Mouse (Mus musculus): Measurements from ENCODE around the gene Zer1.
"Not testable (repeated sequence)": the region's sequence is repeated elsewhere in the genome, so short reads cannot be mapped to it uniquely, and the experiment has no call there.

Gene Zer1

DNA sequence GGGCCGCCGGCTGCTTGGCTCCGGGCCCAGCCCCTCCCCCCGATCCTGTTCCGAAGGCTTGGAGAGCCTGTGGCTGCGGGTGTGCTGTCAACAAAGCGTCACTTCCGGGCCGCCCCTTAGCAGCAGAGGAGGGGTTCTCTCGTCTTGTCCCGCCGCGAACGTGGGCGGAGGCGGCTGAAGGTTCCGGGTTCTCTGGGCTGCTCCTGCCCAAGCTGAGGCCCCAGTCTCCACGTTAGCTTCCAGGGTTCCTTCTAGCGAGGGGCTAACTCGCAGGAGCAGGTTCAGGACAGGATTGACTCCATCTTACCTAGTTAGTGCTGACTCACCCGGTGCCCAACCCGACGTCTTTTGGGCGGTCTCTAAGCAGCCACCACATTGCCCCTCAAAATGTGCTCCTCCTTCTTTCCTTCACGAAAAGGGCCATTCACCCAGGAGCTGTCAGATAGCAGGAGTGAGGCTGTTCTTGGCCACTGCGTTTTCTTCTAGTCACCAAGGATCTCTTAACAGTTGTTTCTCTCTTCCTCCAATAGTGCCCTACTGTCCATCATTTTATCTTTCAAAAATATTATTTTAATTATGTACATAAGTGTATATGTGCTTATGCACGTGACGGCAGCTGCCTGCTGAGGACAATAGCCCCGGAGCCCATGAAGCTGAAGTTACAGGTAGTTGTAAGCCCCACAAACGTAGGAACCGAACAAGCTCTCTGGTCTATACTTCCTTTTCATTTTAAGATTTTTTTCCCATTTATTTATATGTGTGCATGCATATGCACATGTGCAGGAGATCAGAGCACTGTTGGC is at the start of gene Zer1:
Gene Zer1, minus strand, starts transcription at position 114 of the 803 bp plus-strand sequence.
- peak; percentile 87 to 94 for DNase-seq (ENCODE audit: low spot score in 2 of 2)

DNA sequence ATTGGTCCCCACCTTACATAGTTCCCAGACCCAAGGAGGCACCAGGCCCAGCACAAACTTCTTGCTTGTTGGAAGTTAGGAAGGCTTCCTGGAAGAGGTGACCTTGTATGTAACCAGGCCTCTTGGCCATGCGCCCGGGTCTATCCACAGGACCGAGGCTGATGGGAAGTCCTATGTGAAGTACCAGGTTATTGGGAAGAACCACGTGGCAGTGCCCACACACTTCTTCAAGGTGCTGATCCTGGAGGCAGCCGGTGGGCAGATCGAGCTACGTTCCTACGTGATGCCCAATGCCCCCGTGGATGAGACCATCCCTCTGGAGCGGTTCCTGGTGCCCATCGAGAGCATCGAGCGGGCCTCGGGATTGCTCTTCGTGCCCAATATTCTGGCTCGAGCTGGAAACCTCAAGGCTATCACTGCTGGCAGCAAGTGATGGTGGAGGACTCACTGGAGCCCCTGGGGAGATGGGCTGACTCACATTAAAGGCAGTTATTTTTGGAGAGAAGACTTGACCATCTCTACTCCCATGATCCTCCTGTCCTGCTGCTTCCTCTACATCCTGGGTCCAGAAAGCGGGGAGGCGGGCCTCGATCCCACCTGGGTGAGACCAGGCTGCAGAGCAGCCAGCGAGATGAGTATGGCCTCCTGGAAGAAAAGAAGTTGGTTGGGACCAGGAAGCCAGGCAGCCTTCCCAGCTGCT is 49.3 kb upstream of the Zer1 start:
- no peak for DNase-seq (ENCODE audit: low spot score in 2 of 2)

DNA sequence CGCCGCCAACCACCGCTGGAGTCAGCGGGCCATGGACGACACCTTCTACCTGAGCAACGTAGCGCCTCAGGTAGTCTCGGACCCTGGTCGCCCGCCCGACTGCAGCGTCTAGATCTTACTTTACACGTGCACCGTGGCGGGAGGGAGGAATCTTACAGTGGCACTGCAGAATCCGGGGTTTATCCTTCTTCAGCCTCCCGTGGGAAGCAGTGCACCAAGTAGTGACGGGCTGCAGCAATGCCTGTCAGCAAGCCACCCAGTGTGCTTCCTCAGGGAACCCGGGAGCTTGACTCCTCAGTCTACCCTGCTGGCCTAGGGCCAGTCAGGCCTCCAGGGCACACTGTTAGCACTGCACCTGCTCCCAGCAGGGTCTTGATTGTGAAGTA is 47.6 kb upstream of the Zer1 start:
- no peak for DNase-seq (ENCODE audit: low spot score in 2 of 2)

DNA sequence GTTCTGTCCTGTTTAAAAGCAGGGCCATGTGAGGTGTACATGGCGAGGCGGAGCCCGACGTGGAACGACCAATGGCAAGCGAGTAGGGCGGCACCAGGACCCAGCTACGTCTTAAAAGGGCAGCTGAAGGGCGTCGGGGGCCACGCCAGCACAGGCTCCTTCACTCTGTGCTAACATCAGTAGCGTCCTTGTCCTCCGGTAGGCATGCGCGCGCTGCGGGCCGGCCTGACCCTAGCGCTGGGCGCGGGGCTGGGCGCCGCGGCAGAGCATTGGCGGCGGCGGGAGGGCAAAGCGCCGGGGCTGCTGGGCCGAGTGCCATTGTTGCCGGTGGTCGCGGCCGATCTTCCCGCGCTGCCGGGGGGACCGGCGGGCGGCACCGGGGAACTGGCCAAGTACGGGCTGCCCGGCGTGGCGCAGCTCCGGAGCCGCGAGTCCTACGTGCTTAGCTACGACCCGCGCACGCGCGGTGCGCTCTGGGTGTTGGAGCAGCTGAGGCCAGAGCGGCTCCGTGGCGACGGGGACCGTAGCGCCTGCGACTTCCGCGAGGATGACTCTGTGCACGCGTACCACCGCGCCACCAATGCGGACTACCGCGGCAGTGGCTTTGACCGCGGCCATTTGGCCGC is 47.1 kb upstream of the Zer1 start, which contains the start of gene Endog:
Gene Endog, plus strand, starts transcription at position 123 of the 626 bp plus-strand sequence.
- peak; percentile 85 to 90 for DNase-seq (ENCODE audit: low spot score in 2 of 2)

DNA sequence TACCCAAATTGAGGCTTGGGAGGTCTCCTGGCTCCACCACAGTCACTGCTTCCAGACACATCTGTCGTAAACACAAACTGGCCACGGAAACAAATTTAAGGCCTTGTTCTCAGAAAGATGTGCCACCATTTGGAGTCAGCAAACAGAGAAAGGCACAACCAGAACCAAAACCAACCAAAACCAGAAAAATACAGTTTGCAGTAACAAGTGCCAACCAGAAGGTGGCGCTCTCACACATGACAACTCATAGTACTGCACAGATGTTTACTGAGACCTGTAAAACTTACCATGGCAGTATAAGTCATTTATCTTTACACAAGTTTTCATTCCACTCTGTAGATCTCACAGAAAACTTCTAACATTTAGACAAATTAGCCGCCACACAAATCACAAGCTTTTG is 42.3 kb upstream of the Zer1 start:
- DNase-seq (ENCODE audit: low spot score in 2 of 2), result no peak

DNA sequence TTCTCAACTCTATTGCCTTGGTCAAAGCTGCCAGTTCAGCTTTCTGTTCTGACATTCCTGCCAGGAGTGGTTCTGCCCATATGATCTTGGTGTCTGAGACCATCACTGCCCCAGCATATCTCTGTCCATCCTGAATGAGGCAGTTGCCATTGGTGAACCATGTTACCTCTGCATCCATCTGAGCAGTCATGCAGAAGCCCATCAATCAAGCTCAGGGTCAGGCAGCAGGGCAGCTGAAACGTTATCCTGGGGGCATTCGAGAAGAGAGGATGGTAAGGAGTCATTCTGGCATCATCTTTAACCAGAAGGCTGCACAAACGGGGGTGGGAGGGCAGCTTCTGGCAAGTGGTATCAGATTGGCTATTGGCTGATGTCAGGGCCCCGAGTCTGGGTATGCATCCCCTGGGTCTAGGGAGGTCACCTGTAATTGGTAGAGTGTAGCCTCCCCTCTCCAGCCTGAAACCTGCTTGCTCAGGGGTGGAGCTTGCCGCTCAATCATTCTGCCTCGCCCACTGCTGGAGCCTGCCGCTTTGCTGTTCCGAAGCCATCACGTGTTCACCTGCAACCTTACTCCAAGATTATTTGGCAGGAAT is 40.1 kb upstream of the Zer1 start:
- DNase-seq (ENCODE audit: low spot score in 2 of 2), result no peak

DNA sequence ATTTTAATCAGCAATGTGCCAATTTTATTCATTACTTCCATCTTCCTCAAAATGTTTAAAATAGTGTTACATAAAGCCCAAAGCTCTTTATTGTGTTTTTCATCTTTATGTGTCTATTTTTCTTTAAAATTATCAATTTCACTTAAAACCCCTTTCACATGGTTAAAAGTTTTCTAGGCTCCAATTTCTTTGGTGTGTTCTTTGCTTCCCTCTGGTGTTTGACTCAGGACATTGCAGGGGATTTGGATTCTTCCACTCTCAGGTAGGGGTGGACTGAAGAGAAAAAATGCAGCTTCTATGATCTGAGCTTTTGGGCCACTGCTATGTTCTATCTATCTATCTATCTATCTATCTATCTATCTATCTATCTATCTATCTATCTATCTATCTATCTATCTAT is 37.4 kb upstream of the Zer1 start:
- no peak for DNase-seq (ENCODE audit: low spot score in 2 of 2)

DNA sequence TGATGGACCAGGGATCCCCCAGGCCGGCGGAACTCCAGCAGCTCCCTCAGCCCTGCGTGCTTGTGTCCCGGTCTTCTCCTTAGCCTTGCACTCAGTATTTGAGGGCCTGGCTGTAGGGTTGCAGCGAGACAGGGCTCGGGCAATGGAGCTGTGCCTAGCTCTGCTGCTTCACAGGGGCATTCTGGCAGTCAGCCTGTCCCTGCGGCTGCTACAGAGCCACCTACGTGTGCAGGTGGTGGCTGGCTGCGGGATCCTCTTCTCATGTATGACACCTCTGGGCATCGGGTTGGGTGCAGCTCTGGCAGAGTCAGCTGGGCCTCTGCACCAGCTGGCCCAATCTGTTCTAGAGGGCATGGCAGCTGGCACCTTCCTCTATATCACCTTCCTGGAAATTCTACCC is 35.5 kb upstream of the Zer1 start:
- not testable (repeated sequence) for DNase-seq (ENCODE audit: low spot score in 2 of 2)

DNA sequence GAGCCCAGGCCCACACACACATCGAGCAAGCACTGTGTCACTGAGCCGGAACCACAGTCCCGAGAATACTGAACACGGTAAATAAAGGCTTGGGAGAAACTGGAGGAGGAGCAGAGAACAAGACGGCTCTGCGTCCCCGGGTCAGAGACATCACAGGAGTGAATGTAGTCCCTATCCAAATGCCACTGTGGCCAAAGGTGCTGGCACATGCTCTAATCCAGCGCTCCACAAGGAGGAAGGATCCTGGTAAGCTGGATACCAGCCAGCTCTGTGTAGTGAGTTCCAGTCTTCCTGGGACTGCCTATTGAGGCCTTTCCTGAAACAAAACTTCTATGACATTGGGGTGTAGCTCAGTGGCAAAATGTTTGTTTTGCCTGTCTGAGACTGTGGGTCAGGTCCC is 28.2 kb upstream of the Zer1 start:
- no peak for DNase-seq (ENCODE audit: low spot score in 2 of 2)

DNA sequence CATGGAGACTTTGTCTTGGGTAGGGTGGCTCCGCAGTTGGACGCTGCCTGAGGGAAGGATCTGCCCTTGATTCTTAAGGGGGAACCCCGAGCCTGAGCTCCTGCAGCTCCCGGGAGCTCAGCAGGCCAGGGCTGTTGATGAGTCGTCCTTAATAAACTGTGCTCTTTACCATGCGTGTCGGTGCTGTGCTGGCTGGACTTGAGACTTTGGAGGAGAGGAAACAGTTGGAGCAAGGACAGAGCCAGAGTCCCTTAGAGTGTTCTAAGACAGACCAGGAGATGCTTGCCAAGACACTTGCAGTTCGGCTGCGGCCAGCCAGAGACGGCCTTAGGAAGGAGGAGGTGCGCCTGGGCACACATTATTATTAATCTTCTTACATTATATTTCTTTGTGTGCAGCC is 27.5 kb upstream of the Zer1 start:
- no peak for DNase-seq (ENCODE audit: low spot score in 2 of 2)

DNA sequence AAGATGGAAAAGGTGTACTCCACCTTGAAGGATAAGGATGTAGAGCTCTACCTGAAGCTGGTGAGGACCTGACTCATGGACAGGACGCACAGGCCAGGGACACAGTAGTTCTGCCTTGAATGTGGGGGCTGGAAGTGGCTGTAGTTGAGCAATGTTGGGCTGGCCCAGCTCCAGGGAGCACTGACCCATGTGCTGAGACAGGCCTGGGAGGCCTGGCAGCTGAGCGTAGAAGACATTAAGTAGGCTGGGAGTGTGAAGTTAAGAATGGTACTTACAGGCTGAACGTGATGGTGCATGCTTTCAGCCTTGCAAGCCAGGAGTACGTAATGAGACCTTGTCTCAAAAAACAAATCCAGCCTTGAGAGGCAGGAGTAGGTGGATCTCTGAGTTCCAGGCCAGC is 23.1 kb upstream of the Zer1 start:
- DNase-seq (ENCODE audit: low spot score in 2 of 2), result no peak

DNA sequence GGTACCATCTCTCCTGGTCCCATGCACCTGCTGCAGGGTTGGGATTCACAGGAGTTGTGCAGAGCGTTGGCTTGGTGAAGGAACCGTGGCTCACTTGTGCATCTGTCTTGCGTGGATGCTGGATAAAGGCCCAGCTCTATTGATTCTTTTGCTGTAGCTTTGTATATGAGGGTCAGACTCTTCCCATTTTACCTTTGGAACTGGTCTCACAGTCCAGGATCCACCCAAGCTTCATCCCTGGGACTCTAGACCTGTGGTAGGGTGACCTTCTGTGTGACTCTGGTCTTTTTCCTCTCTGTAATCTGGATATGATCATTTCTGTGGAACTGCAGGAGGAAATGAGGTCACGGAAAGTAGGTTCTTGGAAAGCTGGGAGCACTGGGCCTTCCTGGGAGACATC is 20.1 kb upstream of the Zer1 start:
- DNase-seq (ENCODE audit: low spot score in 2 of 2), result no peak

DNA sequence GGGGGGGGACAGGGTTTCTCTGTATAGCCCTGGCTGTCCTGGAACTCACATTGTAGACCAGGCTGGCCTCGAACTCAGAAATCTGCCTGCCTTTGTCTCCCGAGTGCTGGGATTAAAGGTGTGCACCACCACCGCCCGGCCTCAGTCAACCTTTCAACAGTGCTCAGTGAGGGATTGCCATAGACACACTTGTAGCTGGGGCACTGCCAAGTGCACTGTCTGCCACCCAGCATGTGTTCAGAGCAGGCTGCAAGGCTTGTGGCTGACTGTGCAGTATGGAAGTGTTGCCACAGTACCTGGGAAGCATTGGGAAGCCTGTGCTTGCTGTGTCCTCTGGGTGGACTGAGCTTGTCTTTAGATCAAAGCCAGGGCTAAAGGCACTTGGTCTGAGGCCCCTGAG is 15.6 kb upstream of the Zer1 start:
- DNase-seq (ENCODE audit: low spot score in 2 of 2), result not testable (repeated sequence)

DNA sequence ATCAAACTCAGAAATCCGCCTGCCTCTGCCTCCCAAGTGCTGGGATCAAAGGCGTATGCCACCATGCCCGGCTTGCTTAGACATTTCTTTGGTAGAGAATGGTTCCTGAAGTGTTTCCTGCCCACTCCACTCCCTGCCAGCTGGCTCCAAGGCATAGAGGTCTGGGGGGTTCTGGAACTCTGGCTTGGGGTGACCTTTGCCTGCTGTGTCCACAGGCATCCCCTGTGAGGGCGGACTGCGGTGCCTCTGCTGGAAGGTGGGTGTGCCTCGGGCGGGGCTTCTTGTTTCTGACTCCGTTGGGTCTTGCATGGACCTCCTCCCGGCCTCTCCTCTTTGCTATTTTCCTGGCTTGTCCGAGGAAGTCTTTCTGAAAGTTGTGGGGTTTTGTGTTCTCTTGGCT is 12.1 kb upstream of the Zer1 start:
- no peak for DNase-seq (ENCODE audit: low spot score in 2 of 2)

DNA sequence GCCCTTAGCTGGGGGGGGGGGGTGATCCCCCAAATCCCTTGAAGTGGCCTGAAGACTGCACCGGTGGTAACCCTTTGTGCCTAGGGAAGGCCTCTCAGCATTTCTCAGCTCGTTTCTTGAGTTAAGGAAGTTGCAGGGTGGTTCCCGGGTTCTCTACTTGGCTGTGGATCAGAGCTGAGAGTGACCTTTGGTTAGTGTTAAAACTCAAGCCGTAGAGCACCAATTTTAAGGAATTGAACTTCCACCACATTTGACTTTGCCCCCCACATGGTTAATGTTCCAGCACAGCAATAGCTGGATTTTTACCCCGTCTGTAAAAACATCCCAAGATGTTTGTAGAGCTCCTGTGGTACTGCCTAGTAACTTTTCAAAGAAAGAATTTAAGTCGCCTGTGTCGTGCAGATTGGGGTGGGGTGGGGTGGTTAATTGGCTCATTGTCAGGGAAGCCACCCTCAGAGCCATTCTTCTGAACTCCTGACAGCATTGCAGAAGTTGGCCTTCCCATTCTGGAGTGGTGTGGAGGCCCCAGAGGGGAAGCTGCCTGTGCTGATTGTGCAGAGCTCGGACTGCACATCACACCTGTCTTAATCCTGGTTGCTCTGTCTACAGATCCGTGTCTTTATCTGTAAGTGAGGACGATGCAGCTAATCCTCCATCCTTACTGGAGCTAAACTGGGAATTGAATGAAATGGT is 10.7 kb upstream of the Zer1 start:
- no peak for DNase-seq (ENCODE audit: low spot score in 2 of 2)

DNA sequence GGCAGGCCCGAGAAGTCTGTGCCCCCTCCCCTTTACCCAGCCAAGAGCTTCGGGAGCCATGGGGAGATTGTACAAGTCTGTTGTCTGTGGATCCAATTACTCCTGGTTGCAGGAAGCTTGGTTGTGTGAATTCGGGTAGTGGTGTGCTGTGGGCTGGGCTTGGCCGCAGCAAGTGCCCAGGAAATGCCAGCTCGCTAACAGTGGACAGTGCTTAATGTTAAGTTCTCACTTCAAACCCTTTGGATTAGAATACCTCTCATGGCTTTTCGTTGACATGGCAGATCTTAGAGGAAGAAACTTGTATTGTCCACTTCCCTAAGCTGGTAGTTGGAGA is 10.0 kb upstream of the Zer1 start:
- no peak for DNase-seq (ENCODE audit: low spot score in 2 of 2)

DNA sequence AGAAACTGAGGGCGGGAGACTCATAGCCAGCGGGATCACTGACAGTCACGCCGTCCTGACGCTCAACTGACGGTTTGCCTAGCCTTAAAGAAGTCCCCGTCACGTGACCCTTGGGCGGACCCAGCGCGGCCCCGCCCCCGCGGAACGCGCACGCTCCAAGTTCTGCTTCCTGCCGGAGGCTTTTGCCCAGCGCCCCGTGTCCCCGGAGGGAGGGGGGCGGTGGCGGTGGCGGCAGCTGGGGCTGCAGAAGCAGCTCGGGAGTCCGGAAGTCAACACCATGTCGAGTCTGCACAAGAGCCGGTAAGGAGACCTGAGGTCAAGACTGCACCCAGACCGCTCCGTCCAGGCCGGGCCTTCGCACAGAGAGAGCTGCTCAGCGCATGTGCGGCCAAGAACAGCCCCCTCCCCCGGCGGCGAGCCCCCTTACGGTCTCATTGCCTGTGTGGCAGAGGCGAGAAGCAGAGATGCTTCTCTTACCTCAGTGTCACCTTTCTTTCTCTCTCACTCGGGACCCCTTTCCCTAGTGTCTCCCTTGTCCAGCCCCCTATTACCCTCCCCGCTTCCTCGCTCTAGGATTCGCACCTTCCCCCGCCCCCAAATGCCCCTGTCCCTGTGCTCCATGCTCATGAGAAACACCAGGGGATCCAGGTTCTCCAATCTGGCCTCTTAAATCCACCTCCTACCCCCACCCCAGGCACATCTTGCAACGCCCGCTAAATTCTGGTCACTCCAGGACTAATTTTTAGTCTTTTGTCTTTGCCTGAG is 9.4 kb upstream of the Zer1 start, which contains the start of gene Tbc1d13:
Gene Tbc1d13, plus strand, starts transcription at position 134 of the 765 bp plus-strand sequence.
- DNase-seq (ENCODE audit: low spot score in 2 of 2), result peak; percentile 92 to 98

DNA sequence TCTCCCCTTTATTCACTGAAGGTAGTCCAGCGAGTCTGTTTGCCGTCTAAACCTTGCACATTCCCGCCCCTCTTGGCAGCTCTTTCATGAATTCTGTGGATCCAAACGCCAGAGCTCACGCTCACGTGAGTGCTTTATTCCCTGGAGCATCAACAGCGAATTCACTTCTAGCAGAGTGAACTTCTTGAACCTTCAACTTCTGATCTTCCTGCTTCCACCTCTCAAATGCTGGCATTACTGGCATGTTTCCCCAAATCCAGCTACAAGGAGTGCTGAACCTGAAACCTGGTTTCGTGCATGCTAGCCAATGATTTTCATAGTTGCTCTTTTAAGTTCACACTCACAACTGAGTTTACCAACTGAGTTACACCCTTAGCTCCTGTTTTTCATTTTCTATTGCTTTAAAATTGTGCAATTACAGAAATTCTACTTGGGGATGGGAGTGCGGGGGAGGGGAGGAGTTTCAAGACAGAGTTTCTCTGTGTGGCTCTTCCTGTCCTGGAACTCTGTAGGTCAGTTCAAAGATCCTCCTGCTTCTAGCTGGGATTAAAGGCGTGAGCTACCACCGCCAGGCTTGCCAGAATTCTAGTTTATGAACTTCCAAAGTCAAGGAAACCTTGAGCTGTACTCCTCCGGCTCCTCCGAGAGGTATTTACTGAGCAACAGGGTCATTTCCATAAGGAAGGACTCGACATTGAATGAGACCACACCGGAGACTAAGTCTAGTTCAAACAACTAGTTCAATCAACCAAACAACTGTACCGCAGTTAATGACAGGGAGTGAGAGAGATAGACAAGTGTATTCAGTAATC is 8.6 kb upstream of the Zer1 start:
- DNase-seq (ENCODE audit: low spot score in 2 of 2), result no peak

DNA sequence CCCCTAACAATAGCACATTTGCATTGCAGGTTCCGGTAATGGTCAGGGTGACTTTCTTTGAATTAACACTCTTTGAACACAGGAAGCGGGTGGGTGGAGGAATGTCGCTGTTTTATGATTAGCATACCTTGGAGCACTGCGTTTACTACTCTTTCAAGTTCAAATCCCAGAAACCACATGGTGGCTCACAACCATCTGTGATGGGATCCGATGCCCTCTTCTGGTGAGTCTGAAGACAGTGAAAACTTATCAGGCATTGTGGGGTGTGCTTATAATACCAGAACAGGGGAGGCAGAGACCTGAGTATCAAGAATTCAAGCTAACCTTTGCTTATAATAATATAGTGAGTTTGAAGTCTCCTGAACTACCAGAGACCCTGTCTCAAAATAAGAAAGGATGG is 6.9 kb upstream of the Zer1 start:
- not testable (repeated sequence) for DNase-seq (ENCODE audit: low spot score in 2 of 2)

DNA sequence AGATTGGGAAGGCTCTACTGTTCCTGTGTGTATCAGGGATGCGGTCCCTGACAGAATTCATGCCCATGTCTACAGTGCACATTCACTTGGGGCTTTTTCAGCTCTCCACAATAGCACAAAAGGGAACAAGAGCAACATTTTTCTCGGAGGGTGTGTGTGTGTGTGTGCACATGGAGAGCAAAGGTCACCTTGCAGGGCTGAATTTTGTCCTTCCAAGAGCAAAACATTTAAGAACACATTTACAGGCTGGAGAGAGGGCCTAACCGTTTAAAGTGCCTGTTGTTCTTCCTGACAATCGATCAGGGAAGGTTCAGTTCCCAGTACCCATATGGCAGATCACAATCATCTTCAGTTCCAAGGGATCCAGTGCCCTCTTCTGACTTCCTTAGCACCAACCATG is 5.8 kb upstream of the Zer1 start:
- no peak for DNase-seq (ENCODE audit: low spot score in 2 of 2)
